Mouse (Mus musculus) neural tube, embryonic 12.5 days (tissue): ENCODE measurements around the gene Uap1. TPM values are rescaled to one million over a fixed set of nuclear protein-coding genes. Genes with fewer than 3 reads are reported as not detected.
A peak's percentile ranks its signal among the peaks of the same experiment; 100 is the strongest.

Source experiments
- ATAC-seq: fragments of 200-750 bp; cut with Nextera tagmentation; 2 replicates; pipeline ENCODE4 v1.8.0; 2017; ENCODE audit warnings: low read depth, mild to moderate bottlenecking, moderate TSS enrichment, moderate library complexity; ENCODE audit not compliant: low FRiP score
- H3K27ac ChIP-seq: fragments of 300-500 bp; sonication (generic); 2 replicates; pipeline ENCODE4 v1.5.1; 2016
- H3K27me3 ChIP-seq: fragments of 300-500 bp; sonication (generic); replicated peaks from 2 replicates; pipeline ENCODE4 v1.6.1; 2016; ENCODE audit warnings: mild to moderate bottlenecking
- H3K36me3 ChIP-seq: fragments of 300-500 bp; sonication (generic); 2 replicates; pipeline ENCODE4 v1.6.1; 2016; ENCODE audit warnings: mild to moderate bottlenecking
- H3K4me1 ChIP-seq: fragments of 300-500 bp; sonication (generic); 2 replicates; pipeline ENCODE4 v1.6.1; 2016
- H3K4me2 ChIP-seq: fragments of 300-500 bp; sonication (generic); replicated peaks from 2 replicates; pipeline ENCODE4 v1.6.1; 2016; ENCODE audit warnings: mild to moderate bottlenecking
- H3K4me3 ChIP-seq: fragments of 300-500 bp; sonication (generic); 2 replicates; pipeline ENCODE4 v1.5.1; 2016
- H3K9ac ChIP-seq: fragments of 300-500 bp; sonication (generic); 2 replicates; pipeline ENCODE4 v1.6.1; 2016; ENCODE audit warnings: mild to moderate bottlenecking
- H3K9me3 ChIP-seq: fragments of 300-500 bp; sonication (generic); 2 replicates; pipeline ENCODE4 v1.6.1; 2016; ENCODE audit warnings: mild to moderate bottlenecking
- WGBS: fragments of 180-500 bp; shearing (Covaris S2); methylation state at CpG from one replicate; pipeline ENCODE4 v1.1.7; 2016; 5-methylcytosine and 5-hydroxymethylcytosine counted together
- polyA plus RNA-seq: library from polyadenylated mRNA; unstranded; fragments of >200 nt; fragmentation: Nextera tagmentation; extraction: Ambion mirVana; gene quantifications from 2 replicates; pipeline ENCODE4 v1.2.1, GENCODE M21; 2016

The Uap1 gene
- polyA plus RNA-seq, 1 experiment from 2014 or later, result 69.8 TPM

- H3K27me3 ChIP-seq, result no peaks in the 10 kb centered on the region
- H3K4me1 ChIP-seq, result no peaks in the 10 kb centered on the region
- no peaks in the 10 kb centered on the region for H3K9me3 ChIP-seq
- H3K27ac ChIP-seq, result no peak overlapping the region
- ATAC-seq, result no peak
- 86% methylated on average over 8 of the region's 8 CpGs for WGBS
- no peak overlapping the region for H3K4me2 ChIP-seq
- H3K9ac ChIP-seq, result no peak overlapping the region
- no peak overlapping the region for H3K4me3 ChIP-seq
- peaks cover 25% of the 10 kb centered on the region for H3K36me3 ChIP-seq
Observed at GRCm38 (mm10) chr1:170142256-170142871, 32.4 kb downstream of the Uap1 start.

- WGBS, result 96% methylated on average over 5 of the region's 5 CpGs
- Histone ChIP-seq H3K9me3 (no peaks in the 10 kb centered on the region), H3K27ac (no peak overlapping the region), H3K27me3 (no peaks in the 10 kb centered on the region), H3K4me1 (no peaks in the 10 kb centered on the region), H3K4me2 (no peak overlapping the region), H3K36me3 (peaks cover 25% of the 10 kb centered on the region), H3K9ac (no peak overlapping the region), H3K4me3 (no peak overlapping the region)
- no peak for ATAC-seq
Observed at GRCm38 (mm10) chr1:170141626-170142025, 33.1 kb downstream of the Uap1 start.

- H3K4me3 ChIP-seq, result no peak overlapping the region
- no peak overlapping the region for H3K4me2 ChIP-seq
- ATAC-seq, result peak; percentile 79; the same call in 1 of the 2 replicates
- WGBS, result 32% methylated on average over 7 of the region's 7 CpGs
- H3K9me3 ChIP-seq, result no peaks in the 10 kb centered on the region
- no peak overlapping the region for H3K27ac ChIP-seq
- no peaks in the 10 kb centered on the region for H3K4me1 ChIP-seq
- no peaks in the 10 kb centered on the region for H3K27me3 ChIP-seq
- peaks cover 5% of the 10 kb centered on the region; the same call in 1 of the 2 replicates for H3K36me3 ChIP-seq
- no peak overlapping the region for H3K9ac ChIP-seq
Observed at GRCm38 (mm10) chr1:170136351-170137009, 38.3 kb downstream of the Uap1 start.

- Histone ChIP-seq H3K4me2 (no peak overlapping the region), H3K4me1 (no peaks in the 10 kb centered on the region), H3K36me3 (no peaks in the 10 kb centered on the region), H3K27ac (no peak overlapping the region), H3K4me3 (no peak overlapping the region), H3K9ac (no peak overlapping the region), H3K9me3 (no peaks in the 10 kb centered on the region), H3K27me3 (no peaks in the 10 kb centered on the region)
- ATAC-seq, result no peak
- WGBS, result 85% methylated on average over 8 of the region's 8 CpGs
Observed at GRCm38 (mm10) chr1:170134264-170134663, 40.5 kb downstream of the Uap1 start.

- Histone ChIP-seq H3K9me3 (no peaks in the 10 kb centered on the region), H3K4me2 (no peak overlapping the region), H3K27me3 (no peaks in the 10 kb centered on the region), H3K9ac (no peak overlapping the region), H3K27ac (no peak overlapping the region), H3K4me3 (no peak overlapping the region), H3K36me3 (no peaks in the 10 kb centered on the region), H3K4me1 (no peaks in the 10 kb centered on the region)
- 76% methylated on average over 3 of the region's 3 CpGs for WGBS
- ATAC-seq, result no peak
Observed at GRCm38 (mm10) chr1:170130962-170131361, 43.8 kb downstream of the Uap1 start.

GRCm38 (mm10) chr1:170124644-170125043 lies 50.1 kb downstream of the Uap1 start:
- 54% methylated on average over 2 of the region's 2 CpGs for WGBS
- Histone ChIP-seq H3K9me3 (no peaks in the 10 kb centered on the region), H3K4me1 (no peaks in the 10 kb centered on the region), H3K9ac (no peak overlapping the region), H3K4me3 (no peak overlapping the region), H3K36me3 (no peaks in the 10 kb centered on the region), H3K4me2 (no peak overlapping the region), H3K27me3 (no peaks in the 10 kb centered on the region), H3K27ac (no peak overlapping the region)
- no peak for ATAC-seq

GRCm38 (mm10) chr1:170113616-170114015 lies 61.1 kb downstream of the Uap1 start:
- Histone ChIP-seq H3K9ac (no peak overlapping the region), H3K4me1 (no peaks in the 10 kb centered on the region), H3K9me3 (no peaks in the 10 kb centered on the region), H3K4me2 (no peak overlapping the region), H3K27ac (no peak overlapping the region), H3K4me3 (no peak overlapping the region), H3K36me3 (no peaks in the 10 kb centered on the region), H3K27me3 (no peaks in the 10 kb centered on the region)
- 86% methylated on average over 6 of the region's 6 CpGs for WGBS
- no peak for ATAC-seq

GRCm38 (mm10) chr1:170112261-170112660 lies 62.5 kb downstream of the Uap1 start:
- Histone ChIP-seq H3K4me3 (no peak overlapping the region), H3K4me2 (no peak overlapping the region), H3K4me1 (no peaks in the 10 kb centered on the region), H3K9ac (no peak overlapping the region), H3K27me3 (no peaks in the 10 kb centered on the region), H3K27ac (no peak overlapping the region), H3K36me3 (no peaks in the 10 kb centered on the region), H3K9me3 (no peaks in the 10 kb centered on the region)
- ATAC-seq, result no peak
- WGBS, result 87% methylated on average over 10 of the region's 10 CpGs

- no peaks in the 10 kb centered on the region for H3K9me3 ChIP-seq
- no peak overlapping the region for H3K9ac ChIP-seq
- WGBS, result 79% methylated on average over 16 of the region's 16 CpGs
- H3K4me2 ChIP-seq, result no peak overlapping the region; the same call in 1 of the 2 replicates
- no peaks in the 10 kb centered on the region for H3K36me3 ChIP-seq
- no peaks in the 10 kb centered on the region for H3K27me3 ChIP-seq
- no peak overlapping the region for H3K27ac ChIP-seq
- no peak for ATAC-seq
- H3K4me3 ChIP-seq, result no peak overlapping the region
- H3K4me1 ChIP-seq, result no peaks in the 10 kb centered on the region
Observed at GRCm38 (mm10) chr1:170111651-170112226, 63.0 kb downstream of the Uap1 start.

- H3K27ac ChIP-seq, result 0 out of 2 replicates have a peak within 1 kb of the TSS, but pooled peaks have one; percentile 12
- peak within 1 kb of the TSS; percentile 23; the same call in 1 of the 2 replicates for H3K4me3 ChIP-seq
- no peaks in the 10 kb centered on the region for H3K36me3 ChIP-seq
- H3K9ac ChIP-seq, result no peak within 1 kb of the TSS
- no peaks in the 10 kb centered on the region for H3K27me3 ChIP-seq
- no peak for ATAC-seq
- no peaks in the 10 kb centered on the region for H3K9me3 ChIP-seq
- 73% methylated on average over 17 of the region's 17 CpGs for WGBS
- no peaks in the 10 kb centered on the region for H3K4me1 ChIP-seq
- peak within 1 kb of the TSS; percentile 27 for H3K4me2 ChIP-seq
Observed at GRCm38 (mm10) chr1:170110516-170111332, 64.0 kb downstream of the Uap1 start, which contains the start of gene Ddr2. Gene Ddr2 (minus strand): TSS chr1:170110762.

- no peaks in the 10 kb centered on the region for H3K9me3 ChIP-seq
- 80% methylated on average over 19 of the region's 19 CpGs for WGBS
- 0 out of 2 replicates have a peak overlapping the region, but pooled peaks have one; percentile 12 for H3K27ac ChIP-seq
- ATAC-seq, result no peak
- peak overlapping the region; percentile 23; the same call in 1 of the 2 replicates for H3K4me3 ChIP-seq
- H3K9ac ChIP-seq, result no peak overlapping the region
- no peaks in the 10 kb centered on the region for H3K36me3 ChIP-seq
- no peaks in the 10 kb centered on the region for H3K27me3 ChIP-seq
- H3K4me2 ChIP-seq, result peak overlapping the region; percentile 27
- no peaks in the 10 kb centered on the region for H3K4me1 ChIP-seq
Observed at GRCm38 (mm10) chr1:170109776-170110515, 64.8 kb downstream of the Uap1 start.
